Mouse (Mus musculus): ENCODE results near the gene Bcs1l.
A peak's percentile ranks its signal among the peaks of the same experiment; 100 is the strongest.

Gene Bcs1l

GRCm38 (mm10) chr1:74587773-74588445, at the start of gene Bcs1l, which contains the start of gene Zfp142:
TSS of gene Bcs1l (plus strand) at chr1:74588289.
TSS of gene Zfp142 (minus strand) at chr1:74588246.
- peak; percentile 98 for DNase-seq

GRCm38 (mm10) chr1:74538650-74539049, 49.4 kb upstream of the Bcs1l start:
- DNase-seq: peak; percentile 10

- peak; percentile 61 for DNase-seq
These were observed 45.6 kb upstream of the Bcs1l start, which contains the start of gene Plcd4 for GRCm38 (mm10) chr1:74542451-74542961. TSS of gene Plcd4 (plus strand) at chr1:74542888.

- no peak for DNase-seq
These were observed 43.9 kb upstream of the Bcs1l start, which contains the start of gene Usp37 for GRCm38 (mm10) chr1:74544184-74544583. TSS of gene Usp37 (minus strand) at chr1:74544284.

- no peak for DNase-seq
These were observed 29.0 kb upstream of the Bcs1l start for GRCm38 (mm10) chr1:74559061-74559460.

- DNase-seq: no peak
These were observed 22.3 kb upstream of the Bcs1l start for GRCm38 (mm10) chr1:74565834-74566233.

GRCm38 (mm10) chr1:74569739-74570719, 18.1 kb upstream of the Bcs1l start:
- DNase-seq: no peak

GRCm38 (mm10) chr1:74582621-74583020, 5.5 kb upstream of the Bcs1l start:
- DNase-seq: no peak

- no peak for DNase-seq
These were observed 3.3 kb upstream of the Bcs1l start for GRCm38 (mm10) chr1:74584616-74585398.

- no peak for DNase-seq
These were observed 786 bp upstream of the Bcs1l start for GRCm38 (mm10) chr1:74587233-74587772.

- DNase-seq: no peak
These were observed 6.3 kb downstream of the Bcs1l start for GRCm38 (mm10) chr1:74594434-74594833.

GRCm38 (mm10) chr1:74600501-74601266, 12.6 kb downstream of the Bcs1l start:
- DNase-seq: no peak

GRCm38 (mm10) chr1:74601267-74601962, 13.3 kb downstream of the Bcs1l start, which contains the start of the genes Rnf25 and Stk36:
TSS of gene Rnf25 (minus strand) at chr1:74601397.
TSS of gene Stk36 (plus strand) at chr1:74601445.
- peak; percentile 75 for DNase-seq

- no peak for DNase-seq
These were observed 36.1 kb downstream of the Bcs1l start for GRCm38 (mm10) chr1:74624183-74624582.

- no peak for DNase-seq
These were observed 38.0 kb downstream of the Bcs1l start for GRCm38 (mm10) chr1:74626076-74626475.

- DNase-seq: no peak
These were observed 39.9 kb downstream of the Bcs1l start for GRCm38 (mm10) chr1:74628001-74628400.

- DNase-seq: no peak
These were observed 44.6 kb downstream of the Bcs1l start for GRCm38 (mm10) chr1:74632734-74633133.

Data from cerebellum, adult 8-10 months (tissue).